Mouse (Mus musculus) ovary, adult 2 months (tissue): Measurements from ENCODE around the gene Caprin2. TPM values are rescaled to one million over a fixed set of nuclear protein-coding genes. Genes with fewer than 3 reads are reported as not detected.

Source experiments
- polyA plus RNA-seq: library from polyadenylated mRNA; depleted of rRNA; stranded (reverse); fragments of >200 nt; gene quantifications from 2 replicates; pipeline ENCODE4 v1.2.3, GENCODE M21; 2012; rRNA removed

The Caprin2 gene
- polyA plus RNA-seq, result 10.7 and 13.6 TPM in 2 replicates

DNA sequence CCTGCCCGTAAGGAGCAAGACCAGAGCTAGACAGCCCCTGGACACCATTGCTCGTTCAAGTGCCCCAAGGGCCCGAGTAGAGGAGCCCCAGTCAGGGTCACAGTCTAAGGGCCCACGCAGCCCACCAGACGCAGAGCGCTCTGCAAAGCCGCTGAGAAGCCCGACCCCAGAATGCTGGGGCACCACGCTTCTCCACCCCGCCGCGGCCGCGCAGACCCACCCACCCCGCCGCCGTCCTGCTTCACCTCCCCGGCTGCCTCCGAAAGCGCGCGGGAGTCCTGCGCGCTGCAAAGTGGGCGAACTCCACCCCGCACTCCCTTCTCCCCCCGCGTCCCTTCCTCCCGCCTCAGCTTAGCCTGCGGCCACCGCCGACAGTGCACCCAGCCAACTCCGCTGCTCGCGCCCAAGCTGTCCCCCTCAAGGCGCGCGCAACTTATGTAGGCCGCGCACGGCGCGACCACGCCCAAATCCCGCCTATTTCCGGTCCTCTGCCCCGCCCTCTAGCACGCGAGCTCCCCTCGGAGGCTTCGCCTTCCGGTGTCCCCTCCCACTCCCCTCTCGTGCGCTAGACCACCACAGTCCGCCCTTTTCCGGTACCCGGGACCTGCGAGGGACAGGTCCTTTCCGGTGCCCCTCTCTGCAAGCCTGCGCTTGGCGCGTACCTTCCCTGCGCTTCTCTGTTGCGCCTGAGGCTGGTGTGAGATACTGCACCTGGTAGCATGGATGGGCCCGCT is at the start of gene Caprin2:
Caprin2 (minus strand) TSS at position 465 of the 734 bp plus-strand sequence.

GRCm38 (mm10) chr6:148830748-148831727 is 65.0 kb downstream of the Caprin2 start, which contains the start of gene Ipo8:
Gene Ipo8, minus strand, starts transcription at chr6:148831467.

Other genes with a start within 250 kb of the Caprin2 start
- gene Ipo8, start 64.8 kb downstream of the Caprin2 start, polyA plus RNA-seq, result 9.8 TPM in 2 replicates
- gene Sinhcaf, start 50.2 kb upstream of the Caprin2 start, polyA plus RNA-seq, result 3.2 and 4.4 TPM in 2 replicates
- gene Dennd5b, start 205.4 kb upstream of the Caprin2 start, polyA plus RNA-seq, result 8.9 and 16.4 TPM in 2 replicates
- gene Gm10203, start 233.9 kb upstream of the Caprin2 start, polyA plus RNA-seq, result not detected in 2 replicates
- gene Etfbkmt, start 243.6 kb upstream of the Caprin2 start, polyA plus RNA-seq, result 9.9 and 13.6 TPM in 2 replicates